Mouse (Mus musculus): Measurements from ENCODE around the gene Gp1ba.

DNA sequence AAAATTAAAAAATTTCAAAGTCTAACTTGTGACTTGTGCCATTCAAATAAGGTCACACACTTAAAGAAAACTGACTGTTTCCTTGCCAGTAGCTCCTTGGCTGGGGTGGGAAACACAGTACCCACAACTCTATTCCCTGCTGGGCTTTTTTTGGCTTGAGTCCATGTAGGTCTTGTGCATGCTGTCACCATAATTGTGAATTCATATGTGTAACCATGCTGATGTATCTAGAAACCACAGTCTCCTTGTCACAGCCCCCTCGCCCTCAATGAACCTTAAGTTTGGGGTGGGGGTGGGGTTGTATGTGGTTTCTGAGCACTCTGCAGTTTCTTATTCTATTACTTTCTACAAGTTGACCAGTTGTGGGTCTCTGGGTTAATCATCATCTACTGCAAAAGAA is 47.2 kb upstream of the Gp1ba start:
- no peak for TF ChIP-seq CTCF (IDR thresholded peaks at IDR 0.05; ENCODE audit: insufficient read depth, low read depth, low read length)
- TF ChIP-seq POLR2A (IDR thresholded peaks at IDR 0.05; ENCODE audit: insufficient read depth, low read depth, low read length): no peak
